Mouse (Mus musculus) C2C12 (cell line): ENCODE measurements around the gene Sox6. TPM values are rescaled to one million over a fixed set of nuclear protein-coding genes. Genes with fewer than 3 reads are reported as not detected.

Source experiments
- H3K27me3 ChIP-seq: one replicate; pipeline ENCODE4 v1.6.1; 2011; ENCODE audit not compliant: control insufficient read depth, insufficient read depth, insufficient read length
- H3K36me3 ChIP-seq: one replicate; pipeline ENCODE4 v1.6.1; 2011; ENCODE audit not compliant: control insufficient read depth, insufficient read depth
- H3K4me3 ChIP-seq: one replicate; pipeline ENCODE4 v1.5.1; 2011; ENCODE audit warnings: mild to moderate bottlenecking, control low read depth; ENCODE audit not compliant: poor library complexity, insufficient read depth, severe bottlenecking
- H3K79me2 ChIP-seq: one replicate; pipeline ENCODE4 v1.6.1; 2011; ENCODE audit not compliant: control insufficient read depth, insufficient read depth
- H3K79me3 ChIP-seq: one replicate; pipeline ENCODE4 v1.6.1; 2011; ENCODE audit warnings: low read depth, control low read depth
- H3ac ChIP-seq: one replicate; pipeline ENCODE3; 2011; ENCODE audit warnings: low read depth; ENCODE audit not compliant: control insufficient read depth, insufficient read length
- CEBPB ChIP-seq: IDR thresholded peaks from one replicate; pipeline ENCODE4 v1.6.1; 2011; ENCODE audit warnings: low read depth, mild to moderate bottlenecking, control low read depth, moderate library complexity
- CTCF ChIP-seq: IDR thresholded peaks from one replicate; pipeline ENCODE4 v1.5.1; 2011; ENCODE audit not compliant: control insufficient read depth, insufficient read depth, insufficient read length
- FOSL1 ChIP-seq: IDR thresholded peaks from one replicate; pipeline ENCODE4 v1.8.0; 2011; ENCODE audit warnings: mild to moderate bottlenecking, low read length; ENCODE audit not compliant: poor library complexity, insufficient read depth, severe bottlenecking
- MAX ChIP-seq: IDR thresholded peaks from one replicate; pipeline ENCODE4 v1.6.1; 2011; ENCODE audit warnings: mild to moderate bottlenecking, control low read depth
- MYOD1 ChIP-seq: IDR thresholded peaks from one replicate; pipeline ENCODE4 v1.6.1; 2011; ENCODE audit warnings: low read depth; ENCODE audit not compliant: control insufficient read depth, insufficient read length
- MYOG ChIP-seq: IDR thresholded peaks from one replicate; pipeline ENCODE4 v1.6.1; 2011; ENCODE audit not compliant: control insufficient read depth, insufficient read length; ENCODE audit errors: extremely low read depth
- USF1 ChIP-seq: IDR thresholded peaks from one replicate; pipeline ENCODE4 v1.6.1; 2011; ENCODE audit warnings: low read depth, mild to moderate bottlenecking, control low read depth, moderate library complexity
- polyA plus RNA-seq: library from polyadenylated mRNA; unstranded; fragments of >200 nt; fragmentation: generic; extraction: Trizol; gene quantifications from one replicate; pipeline ENCODE4 v1.2.1, GENCODE M21; 2012; ENCODE audit warnings: missing spikeins

Gene Sox6
- polyA plus RNA-seq, 1 experiment, result 0.08 TPM

DNA sequence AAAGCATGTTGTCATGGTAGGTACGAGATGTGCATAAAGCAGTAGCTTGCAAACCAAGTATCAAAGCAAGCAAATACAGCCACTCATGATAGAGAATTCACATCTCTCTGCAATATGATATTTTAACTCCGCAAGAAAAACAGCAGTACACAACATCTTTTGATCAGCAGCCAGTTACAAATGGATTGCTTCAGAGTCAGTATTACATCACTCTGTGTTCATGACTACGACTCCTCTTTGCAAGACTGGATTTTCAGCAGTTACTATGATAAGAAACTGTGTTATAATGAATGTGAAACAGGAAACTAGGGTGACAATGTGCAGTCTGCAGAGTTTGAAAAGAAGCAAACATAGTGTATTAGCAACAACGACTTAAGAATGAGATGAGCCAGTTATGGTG lies 71.4 kb downstream of the Sox6 start:
- TF ChIP-seq MYOD1, result no peak
- TF ChIP-seq USF1, result no peak
- TF ChIP-seq FOSL1, result no peak
- no peak for TF ChIP-seq MAX
- TF ChIP-seq CTCF, result no peak
- TF ChIP-seq MYOG, result no peak
- TF ChIP-seq CEBPB, result no peak
- Histone ChIP-seq H3K79me2 (no peaks in the 10 kb centered on the region), H3K36me3 (no peaks in the 10 kb centered on the region), H3K27me3 (no peaks in the 10 kb centered on the region), H3K4me3 (no peak overlapping the region), H3ac (no peak overlapping the region), H3K79me3 (no peaks in the 10 kb centered on the region)

DNA sequence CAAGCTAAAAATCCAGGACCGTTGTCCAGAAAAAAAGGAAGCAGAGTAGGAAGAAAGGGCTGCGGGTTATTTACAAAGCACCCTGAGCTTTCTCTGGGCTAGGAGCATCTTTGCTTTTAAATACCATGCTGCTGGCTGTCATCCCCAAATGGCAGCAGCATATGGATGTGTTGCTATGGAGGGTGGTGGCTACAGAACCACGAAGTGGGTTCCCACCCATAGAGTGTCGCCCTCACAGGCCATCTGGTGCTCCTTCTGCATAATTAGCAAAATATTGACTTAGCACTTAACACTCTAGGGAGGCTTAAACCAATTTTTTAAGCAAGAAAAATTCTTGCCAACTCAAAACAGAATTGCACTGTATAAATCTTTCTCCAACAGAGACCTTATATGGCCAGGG lies 72.4 kb downstream of the Sox6 start:
- Histone ChIP-seq H3K36me3 (no peaks in the 10 kb centered on the region), H3ac (no peak overlapping the region), H3K79me2 (no peaks in the 10 kb centered on the region), H3K79me3 (no peaks in the 10 kb centered on the region), H3K27me3 (no peaks in the 10 kb centered on the region), H3K4me3 (no peak overlapping the region)
- TF ChIP-seq FOSL1, result no peak
- TF ChIP-seq MYOD1, result no peak
- no peak for TF ChIP-seq CTCF
- no peak for TF ChIP-seq MAX
- no peak for TF ChIP-seq MYOG
- no peak for TF ChIP-seq CEBPB
- TF ChIP-seq USF1, result no peak

DNA sequence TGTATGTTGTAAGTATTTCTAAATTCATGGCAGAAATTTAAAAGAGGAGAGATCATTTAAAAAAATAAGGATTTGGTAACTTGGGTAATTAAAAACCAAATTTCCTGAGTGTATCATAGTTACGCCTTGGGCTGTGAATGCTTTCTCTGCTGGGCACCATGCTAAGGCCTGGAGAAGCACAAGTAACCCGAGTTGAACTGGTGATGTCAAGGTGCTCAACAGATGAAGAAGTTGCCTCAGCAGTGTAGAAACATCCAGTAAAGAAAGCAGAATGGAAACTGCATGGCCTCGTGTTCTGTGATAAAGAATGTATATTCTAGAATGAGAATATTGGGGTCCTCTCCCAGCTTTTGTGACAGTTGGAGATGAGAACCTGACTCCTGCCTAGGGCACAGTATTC lies 85.5 kb downstream of the Sox6 start:
- Histone ChIP-seq H3K36me3 (no peaks in the 10 kb centered on the region), H3K79me2 (no peaks in the 10 kb centered on the region), H3K4me3 (no peak overlapping the region), H3ac (no peak overlapping the region), H3K27me3 (no peaks in the 10 kb centered on the region), H3K79me3 (no peaks in the 10 kb centered on the region)
- no peak for TF ChIP-seq CEBPB
- TF ChIP-seq MYOD1, result no peak
- TF ChIP-seq USF1, result no peak
- no peak for TF ChIP-seq FOSL1
- TF ChIP-seq MYOG, result no peak
- no peak for TF ChIP-seq CTCF
- no peak for TF ChIP-seq MAX

DNA sequence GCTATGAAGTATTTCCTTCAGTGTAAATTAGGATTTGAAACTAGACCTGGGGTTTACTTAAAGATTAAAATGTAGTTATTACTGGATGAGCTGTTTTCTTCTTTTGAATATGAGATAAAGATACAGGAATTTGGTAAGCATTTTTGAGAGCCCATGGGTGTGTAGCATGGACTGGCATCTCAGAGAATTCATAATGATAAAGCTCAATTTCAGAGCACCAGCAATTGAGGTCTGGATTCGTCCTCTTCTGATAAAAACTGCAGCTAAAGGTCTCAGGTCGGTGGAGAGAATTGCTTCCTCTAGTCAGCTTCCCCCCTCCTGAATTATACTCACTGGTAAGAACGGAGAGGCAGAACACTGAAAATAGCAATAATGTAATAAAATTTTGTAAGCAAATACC lies 86.4 kb downstream of the Sox6 start:
- H3K36me3 ChIP-seq, result no peaks in the 10 kb centered on the region
- H3K79me3 ChIP-seq, result no peaks in the 10 kb centered on the region
- no peaks in the 10 kb centered on the region for H3K27me3 ChIP-seq
- H3K79me2 ChIP-seq, result no peaks in the 10 kb centered on the region
- TF ChIP-seq USF1 (no peak), MAX (no peak), MYOG (no peak), MYOD1 (no peak), CTCF (no peak), CEBPB (no peak), FOSL1 (no peak)
- H3K4me3 ChIP-seq, result no peak overlapping the region
- no peak overlapping the region for H3ac ChIP-seq

DNA sequence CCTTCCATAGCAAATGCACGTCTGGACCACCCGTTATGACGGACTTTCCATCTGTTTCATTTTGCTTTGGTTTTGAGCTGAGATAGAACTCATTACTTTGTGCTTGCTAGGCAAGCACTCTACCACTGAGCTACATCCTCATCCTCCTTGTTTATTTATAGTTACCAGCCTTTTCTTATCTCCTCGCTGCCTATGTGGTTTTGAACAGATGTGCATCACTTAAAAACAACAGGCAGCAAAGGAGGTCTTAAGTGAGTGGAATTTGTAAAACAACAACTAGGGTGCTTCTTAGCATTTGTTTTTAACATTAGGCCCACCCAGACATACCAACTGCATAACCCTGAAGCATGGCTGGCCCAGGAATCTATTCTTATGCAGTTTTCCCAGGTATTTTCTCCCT lies 86.9 kb downstream of the Sox6 start:
- no peaks in the 10 kb centered on the region for H3K27me3 ChIP-seq
- H3K4me3 ChIP-seq, result no peak overlapping the region
- TF ChIP-seq CEBPB (no peak), USF1 (no peak), CTCF (no peak), FOSL1 (no peak), MAX (no peak), MYOG (no peak), MYOD1 (no peak)
- H3K79me2 ChIP-seq, result no peaks in the 10 kb centered on the region
- no peaks in the 10 kb centered on the region for H3K36me3 ChIP-seq
- H3K79me3 ChIP-seq, result no peaks in the 10 kb centered on the region
- no peak overlapping the region for H3ac ChIP-seq

DNA sequence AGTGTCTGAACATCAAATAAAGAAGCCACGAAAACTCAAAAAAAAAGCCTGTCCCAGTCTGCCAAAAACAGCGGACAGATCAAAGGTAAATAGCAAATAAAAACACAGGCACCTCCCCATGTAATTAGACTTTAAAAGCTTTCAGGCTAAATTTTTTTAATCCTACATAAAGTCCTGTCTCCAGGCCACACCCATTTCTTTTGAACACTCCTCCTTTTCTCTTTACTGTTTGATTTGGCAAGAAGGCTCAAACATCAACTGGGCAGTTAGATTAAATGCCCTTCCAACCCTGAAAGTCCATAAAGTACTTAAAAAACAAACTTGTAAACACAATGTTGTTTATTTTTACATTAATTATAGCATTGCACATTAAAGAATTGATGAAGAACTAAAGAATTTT lies 90.7 kb downstream of the Sox6 start:
- no peaks in the 10 kb centered on the region for H3K36me3 ChIP-seq
- no peak overlapping the region for H3ac ChIP-seq
- TF ChIP-seq FOSL1 (no peak), CTCF (no peak)
- H3K79me2 ChIP-seq, result no peaks in the 10 kb centered on the region
- H3K79me3 ChIP-seq, result no peaks in the 10 kb centered on the region
- no peaks in the 10 kb centered on the region for H3K27me3 ChIP-seq
- H3K4me3 ChIP-seq, result no peak overlapping the region
